Mouse (Mus musculus) frontal cortex, adult 2 months (tissue): Measurements from ENCODE around the gene Psmb10. TPM values are rescaled to one million over a fixed set of nuclear protein-coding genes. Genes with fewer than 3 reads are reported as not detected.
A peak's percentile ranks its signal among the peaks of the same experiment; 100 is the strongest.
"Not testable (repeated sequence)": the region's sequence is repeated elsewhere in the genome, so short reads cannot be mapped to it uniquely, and the experiment has no call there.

Source experiments
- DNase-seq, 2 experiments: peaks; one replicate each; pipeline ENCODE4 v3.0.0; 2022; ENCODE audit warnings: low spot score in 1 of 2; ENCODE audit errors: extremely low spot score in 1 of 2
- polyA plus RNA-seq: library from polyadenylated mRNA; depleted of rRNA; stranded (reverse); fragments of >200 nt; gene quantifications from 2 replicates; pipeline ENCODE4 v1.2.3, GENCODE M21; 2012; rRNA removed

The Psmb10 gene
- polyA plus RNA-seq: 115 and 125 TPM in 2 replicates

DNA sequence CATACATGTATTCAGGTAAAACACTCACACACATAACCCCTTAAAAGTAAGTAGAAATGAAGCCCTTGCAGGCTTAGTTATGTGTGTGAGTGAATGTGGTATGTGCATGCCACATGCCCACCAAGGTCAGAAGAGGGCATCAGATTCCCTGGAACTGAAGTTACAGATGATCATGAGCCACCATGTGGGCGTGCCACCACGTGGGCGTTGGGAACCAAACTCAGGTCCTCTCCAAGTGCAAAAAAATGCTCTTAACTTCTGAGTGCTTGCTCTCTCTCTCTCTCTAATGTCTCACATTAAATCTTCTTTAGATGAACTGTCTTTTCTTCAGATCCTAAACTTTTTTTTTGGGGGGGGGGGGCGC, at the start of gene Psmb10:
TSS of gene Psmb10 (minus strand) at position 139 of the 364 bp plus-strand sequence.
- peak in 1 of 2 experiments; percentile 60 for DNase-seq

DNA sequence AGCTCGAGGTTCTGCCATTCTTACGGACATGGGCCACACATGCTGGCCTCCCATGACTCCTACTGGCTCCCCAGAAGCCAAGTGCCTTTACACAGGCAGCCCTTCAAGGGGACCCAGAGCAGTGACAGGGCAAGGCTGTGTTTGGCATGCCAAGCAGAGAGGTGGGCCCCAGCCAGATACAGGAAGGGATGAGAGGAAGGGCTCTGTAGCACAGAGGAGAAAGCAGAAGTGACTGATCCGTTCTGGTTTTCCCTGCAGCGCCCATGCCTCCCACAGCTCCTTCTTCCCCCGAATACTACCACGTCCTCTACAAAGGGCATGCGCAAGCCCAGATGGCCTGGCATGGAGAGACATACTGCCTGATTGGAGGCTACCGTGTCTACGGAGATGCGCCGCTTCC, 45.2 kb upstream of the Psmb10 start:
- not testable (repeated sequence) for DNase-seq

GRCm38 (mm10) chr8:105981146-105981545, 42.9 kb upstream of the Psmb10 start:
- no peak for DNase-seq

DNA sequence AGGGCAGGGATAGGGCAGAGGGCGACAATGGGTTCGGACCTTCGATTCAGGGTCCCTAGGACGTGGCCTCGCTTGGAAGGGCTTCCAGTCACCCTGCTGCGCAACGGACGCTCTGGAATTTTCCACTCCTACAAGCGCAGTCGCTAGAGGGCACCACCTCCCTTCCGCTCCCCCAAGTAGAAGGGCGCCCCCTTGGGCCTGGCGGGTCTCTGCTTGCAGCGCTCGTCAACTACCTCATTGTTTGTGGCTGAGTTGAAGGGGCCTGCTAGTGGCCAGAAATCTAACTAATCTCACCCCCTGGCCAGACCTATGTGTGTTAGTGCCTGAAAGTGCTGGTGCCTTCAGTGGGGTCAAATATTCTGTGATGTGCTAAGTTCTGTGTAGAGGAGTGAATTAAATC, 41.1 kb upstream of the Psmb10 start, which contains the start of gene Dpep3:
TSS of gene Dpep3 (minus strand) at position 105 of the 400 bp plus-strand sequence.
- DNase-seq: no peak

DNA sequence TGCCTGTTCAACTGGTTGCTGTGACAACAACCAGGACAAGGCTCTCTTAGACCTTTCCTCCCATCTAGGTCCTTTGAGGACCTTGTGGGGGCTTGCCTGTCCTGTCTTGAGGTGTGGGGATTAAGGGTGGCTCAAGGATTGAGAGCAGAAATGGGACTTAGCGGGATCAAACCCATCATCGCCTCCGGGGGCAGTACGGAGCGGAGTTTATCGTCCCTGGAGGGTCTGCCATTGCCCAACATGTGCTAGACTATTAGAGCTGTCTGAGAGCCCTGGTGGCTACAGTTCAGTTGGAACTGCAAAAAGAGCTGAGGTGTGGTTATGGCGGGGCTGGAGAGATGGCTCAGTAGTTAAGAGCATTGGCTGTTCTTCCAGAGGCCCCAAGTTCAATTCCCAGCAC, 37.1 kb upstream of the Psmb10 start:
- no peak for DNase-seq

DNA sequence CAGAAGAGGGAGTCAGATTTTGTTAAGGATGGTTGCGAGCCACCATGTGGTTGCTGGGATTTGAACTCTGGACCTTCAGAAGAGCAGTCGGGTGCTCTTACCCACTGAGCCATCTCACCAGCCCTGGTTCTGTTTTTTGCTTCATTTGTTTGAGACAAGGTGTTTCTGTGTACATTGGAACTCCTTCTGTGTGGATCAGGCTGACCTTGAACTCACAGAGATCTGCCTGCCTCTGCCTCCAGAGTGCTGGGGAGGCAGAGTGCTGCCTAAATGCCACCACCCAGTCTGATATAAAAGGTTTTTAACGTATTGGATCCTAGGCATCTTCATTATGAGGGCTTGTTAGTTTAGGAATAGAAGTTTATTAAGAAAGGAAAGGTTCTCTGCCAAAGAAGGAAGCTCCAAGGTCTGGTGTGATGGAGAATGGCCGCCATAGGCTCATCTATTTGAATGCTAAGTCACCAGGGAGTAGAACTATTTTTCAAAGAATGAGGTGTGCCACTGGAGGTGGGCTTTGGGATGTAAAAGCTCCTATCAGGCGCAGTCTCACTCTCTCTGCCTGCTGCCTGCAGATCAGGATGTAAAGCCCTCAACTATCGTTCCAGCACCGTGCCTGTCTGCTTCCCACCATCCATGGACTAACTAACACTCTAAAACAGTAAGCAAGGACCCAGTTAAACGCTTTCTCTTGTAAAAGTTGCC, 32.9 kb upstream of the Psmb10 start:
- DNase-seq: no peak

GRCm38 (mm10) chr8:105969367-105969766, 31.1 kb upstream of the Psmb10 start:
- DNase-seq: no peak

GRCm38 (mm10) chr8:105966692-105967311, 28.6 kb upstream of the Psmb10 start:
- no peak for DNase-seq

- DNase-seq: no peak
These were observed 27.7 kb upstream of the Psmb10 start, which contains the start of gene Slc12a4 for GRCm38 (mm10) chr8:105965905-105966341. TSS of gene Slc12a4 (minus strand) at chr8:105966097.

DNA sequence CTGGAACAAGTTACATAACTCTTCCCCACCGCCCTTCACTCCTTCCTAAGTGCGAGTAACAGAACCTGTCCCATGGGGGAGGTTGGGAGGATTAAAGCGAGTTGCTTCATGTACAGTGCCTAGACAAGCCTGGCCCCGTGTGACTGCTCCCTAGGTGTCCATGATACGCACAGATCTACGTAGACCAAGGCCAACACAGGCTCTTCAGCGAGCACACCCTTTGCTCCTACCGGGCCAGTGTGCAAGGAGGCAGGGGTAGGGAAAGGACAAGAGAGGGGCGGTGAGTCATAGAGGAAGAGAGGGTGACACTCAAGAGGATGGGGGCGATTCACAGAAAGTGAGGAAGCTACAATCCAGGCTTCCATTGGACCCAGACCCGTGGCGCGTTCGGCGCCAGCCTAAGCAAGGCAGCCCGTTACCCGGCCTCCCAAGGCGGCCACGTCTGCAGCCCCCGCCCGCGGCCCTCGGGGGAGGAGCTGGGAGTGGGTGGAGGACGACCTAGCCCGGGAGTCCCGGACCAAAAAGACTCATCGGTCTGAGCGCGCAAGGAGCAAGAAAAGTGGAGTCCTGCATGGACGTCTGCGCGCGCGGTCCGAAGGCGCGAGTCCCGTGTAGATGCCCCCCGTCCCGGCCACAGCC, 27.1 kb upstream of the Psmb10 start:
- no peak for DNase-seq

DNA sequence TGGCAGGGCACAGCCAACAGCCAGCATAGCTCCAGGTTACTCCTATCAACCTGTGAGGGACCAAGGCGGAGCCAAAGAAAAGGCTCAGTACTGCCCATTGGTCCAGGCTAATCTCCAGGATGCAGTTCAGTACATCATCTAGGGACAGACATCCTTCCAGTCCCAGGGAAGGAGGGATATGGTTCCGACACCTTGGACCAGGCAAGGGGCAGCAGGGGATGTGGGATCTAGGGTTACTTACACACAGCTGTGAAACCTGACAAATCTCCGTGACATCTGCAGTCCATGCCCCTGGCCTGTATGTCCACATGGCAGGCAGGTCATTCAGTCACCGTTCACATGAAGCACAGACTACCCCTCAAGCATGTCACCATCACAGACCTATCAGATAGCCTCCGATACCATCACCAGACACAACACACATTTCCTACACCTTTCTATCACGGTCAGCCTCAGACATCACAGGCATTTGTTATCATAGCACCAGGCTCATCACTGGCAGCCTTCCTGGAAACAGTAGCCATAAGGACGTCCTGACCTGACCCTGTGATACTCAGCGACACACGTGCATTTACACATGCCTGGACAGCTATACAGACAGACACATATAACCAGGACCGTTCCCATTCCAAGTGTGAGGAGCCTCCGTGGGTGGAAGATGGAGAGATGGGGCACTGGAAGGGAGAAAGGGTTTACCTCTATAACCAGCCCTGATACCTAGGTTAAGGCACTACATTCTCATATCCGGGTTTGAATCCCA, 26.4 kb upstream of the Psmb10 start:
- DNase-seq: no peak

DNA sequence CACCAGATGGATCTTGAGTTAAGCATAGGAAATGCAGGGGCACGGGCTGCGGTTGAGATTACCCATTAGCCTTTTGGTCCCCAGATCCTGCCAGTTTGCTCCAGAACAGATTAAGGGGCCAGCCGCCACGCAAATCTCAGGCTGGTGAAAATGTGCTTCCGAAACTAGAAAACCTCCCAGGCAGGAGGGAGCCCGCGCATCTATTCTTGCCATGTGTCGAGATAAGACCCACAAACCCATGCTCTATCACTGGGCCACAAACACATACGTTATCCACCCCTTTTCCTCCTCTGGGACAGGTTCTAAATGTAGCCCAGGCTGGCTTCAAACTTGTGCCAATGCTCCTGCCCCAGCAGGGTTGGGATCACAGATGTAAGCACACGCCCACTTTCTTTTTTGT, 23.3 kb upstream of the Psmb10 start:
- no peak for DNase-seq

DNA sequence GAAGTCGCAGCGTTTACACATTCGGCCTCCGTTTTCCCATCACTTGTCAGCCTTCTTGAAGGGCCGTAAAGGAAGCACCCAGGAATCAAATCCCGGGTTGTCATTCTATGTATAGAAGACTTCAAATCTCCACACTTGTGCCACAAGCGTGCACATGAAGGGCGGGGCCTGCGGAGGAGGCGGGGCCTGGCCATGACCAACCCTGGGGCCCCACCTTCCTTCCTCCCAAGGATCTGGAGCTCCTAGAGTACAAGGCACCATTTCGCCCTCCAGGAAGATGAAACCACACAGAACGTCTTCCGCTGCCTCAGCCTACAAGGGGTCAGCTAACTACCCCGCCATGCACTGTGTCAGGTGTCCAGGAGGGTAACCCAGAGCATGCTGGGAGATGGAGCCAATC, 22.9 kb upstream of the Psmb10 start:
- DNase-seq: no peak

GRCm38 (mm10) chr8:105959350-105959749, 21.1 kb upstream of the Psmb10 start:
- DNase-seq: no peak

DNA sequence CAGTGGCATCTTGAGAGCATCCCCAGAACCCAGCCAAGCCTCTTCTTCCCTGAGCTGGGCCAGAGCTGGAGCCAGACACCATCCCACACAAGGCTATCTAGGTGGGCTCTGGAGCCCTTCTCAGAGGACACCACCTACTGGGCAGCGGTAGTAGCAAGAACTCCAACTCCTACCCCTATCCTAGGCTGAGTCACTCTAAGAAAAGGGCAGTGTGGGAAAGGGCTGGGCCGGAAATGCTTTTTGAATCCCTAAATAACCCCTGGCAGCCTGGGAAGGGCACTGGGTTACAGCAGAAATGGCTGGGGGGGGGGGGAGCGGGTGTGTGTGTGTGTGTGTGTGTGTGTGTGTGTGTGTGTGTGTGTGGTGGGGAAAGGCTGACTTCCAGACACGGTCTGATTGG, 19.6 kb upstream of the Psmb10 start:
- no peak for DNase-seq

- DNase-seq: no peak
These were observed 18.3 kb upstream of the Psmb10 start for GRCm38 (mm10) chr8:105956556-105956955.

GRCm38 (mm10) chr8:105951057-105951659, 12.9 kb upstream of the Psmb10 start:
- DNase-seq: peak in 1 of 2 experiments; percentile 48

GRCm38 (mm10) chr8:105949350-105949749, 11.1 kb upstream of the Psmb10 start:
- peak; percentile 42 to 57 for DNase-seq

DNA sequence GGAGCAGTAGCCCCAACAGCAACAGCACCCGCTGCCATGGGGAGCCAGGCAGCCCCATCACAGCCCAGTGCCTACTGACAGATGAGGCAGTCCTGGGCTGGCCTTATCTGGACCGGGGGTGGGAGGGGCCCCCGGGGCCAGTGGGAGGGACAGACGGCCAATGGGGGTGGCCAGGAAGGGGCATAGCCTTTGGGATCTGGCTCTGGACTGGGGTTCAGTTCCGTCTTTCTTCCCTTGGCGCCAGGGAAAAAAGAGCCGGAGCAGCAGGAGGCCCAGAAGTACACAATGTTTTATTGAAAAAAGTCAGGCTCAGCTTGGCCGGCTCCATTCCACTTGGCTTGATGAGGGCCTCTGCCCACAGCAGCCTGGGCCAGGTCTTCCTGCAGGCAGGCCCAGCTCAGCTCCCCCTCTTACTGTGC, 5.1 kb upstream of the Psmb10 start, which contains the start of gene Lcat:
TSS of gene Lcat (minus strand) at position 62 of the 419 bp plus-strand sequence.
- DNase-seq: peak in 1 of 2 experiments; percentile 51

- no peak for DNase-seq
These were observed 4.3 kb upstream of the Psmb10 start for GRCm38 (mm10) chr8:105942542-105942941.
